Mouse (Mus musculus): ENCODE results near the gene Nfe2l1. TPM values are rescaled to one million over a fixed set of nuclear protein-coding genes. Genes with fewer than 3 reads are reported as not detected.

Nfe2l1 gene
- total and polyA plus RNA-seq, 3 experiments, result 37.5 to 66.5 (median 47.0) TPM

- 0 out of 2 replicates have a peak, but pooled peaks have one; percentile 11 for TF ChIP-seq ZNF384 (IDR thresholded peaks at IDR 0.05; ENCODE audit: low read depth, low read length)
These were observed 37.4 kb upstream of the Nfe2l1 start (continued) for GRCm38 (mm10) chr11:96867149-96867548.

- peak; percentile 89 for DNase-seq (ENCODE audit: low read depth, low spot score)
- H3K27me3 ChIP-seq (ENCODE audit: control insufficient read depth in 1 of 2, insufficient read depth in 2 of 2, low read length in 2 of 2), result no peaks in the 10 kb centered on the region
- no peaks in the 10 kb centered on the region for H3K79me2 ChIP-seq (ENCODE audit: control insufficient read depth, insufficient read depth, low read length, poor library complexity)
- H3K36me3 ChIP-seq (ENCODE audit: control insufficient read depth in 1 of 2, insufficient read depth in 2 of 2, low read length in 2 of 2), result no peaks in the 10 kb centered on the region
- peaks cover 0 to 10% of the 10 kb centered on the region in 2 experiments; a peak in 1 of 4 replicates for H3K4me1 ChIP-seq (ENCODE audit: control insufficient read depth in 1 of 2, insufficient read depth in 2 of 2, low read length in 2 of 2)
- TF ChIP-seq POLR2AphosphoS5 (IDR thresholded peaks at IDR 0.05; ENCODE audit: borderline replicate concordance, low read depth, low read length) (no peak), RCOR1 (IDR thresholded peaks at IDR 0.05; ENCODE audit: low read depth, low read length) (no peak), USF1 (IDR thresholded peaks at IDR 0.05; ENCODE audit: low read depth, low read length) (0 out of 2 replicates have a peak, but pooled peaks have one; percentile 24), MYC (IDR thresholded peaks at IDR 0.05; ENCODE audit: low read depth, low read length) (no peak), NELFE (IDR thresholded peaks at IDR 0.05; ENCODE audit: low read depth, low read length) (no peak), EP300 (IDR thresholded peaks at IDR 0.05; ENCODE audit: low read depth in 1 of 2, low read length in 2 of 2) (no peak), GATA1 (IDR thresholded peaks at IDR 0.05; ENCODE audit: low read depth, low read length) (no peak), TAL1 (IDR thresholded peaks at IDR 0.05; ENCODE audit: low read length) (no peak), ZNF384 (IDR thresholded peaks at IDR 0.05; ENCODE audit: low read depth, low read length) (no peak), SMC3 (IDR thresholded peaks at IDR 0.05; ENCODE audit: low read depth, low read length) (no peak), ZMIZ1 (IDR thresholded peaks at IDR 0.05; ENCODE audit: low read depth, low read length) (no peak), BHLHE40 (IDR thresholded peaks at IDR 0.05; ENCODE audit: borderline replicate concordance, low read depth, low read length) (peak; percentile 29; the same call in 1 of the 2 replicates)
- no peak overlapping the region for H3K27ac ChIP-seq (ENCODE audit: control insufficient read depth, low read depth, low read length)
- no peaks in the 10 kb centered on the region for H3K9me3 ChIP-seq (replicated peaks; ENCODE audit: insufficient read depth, low read length)
- no peak overlapping the region for H3K4me3 ChIP-seq (ENCODE audit: control insufficient read depth in 1 of 2, insufficient read depth in 1 of 2, low read depth in 2 of 2, low read length in 2 of 2)
- H3K9ac ChIP-seq (ENCODE audit: control insufficient read depth, low read depth, low read length, poor library complexity, severe bottlenecking), result peak overlapping the region; percentile 24; the same call in 1 of the 2 replicates
These were observed 33.6 kb upstream of the Nfe2l1 start for GRCm38 (mm10) chr11:96863206-96863995.

GRCm38 (mm10) chr11:96862534-96862933 lies 32.8 kb upstream of the Nfe2l1 start:
- no peak for DNase-seq (ENCODE audit: low read depth, low spot score)
- peaks cover 0 to 10% of the 10 kb centered on the region in 2 experiments; a peak in 1 of 4 replicates for H3K4me1 ChIP-seq (ENCODE audit: control insufficient read depth in 1 of 2, insufficient read depth in 2 of 2, low read length in 2 of 2)
- no peaks in the 10 kb centered on the region for H3K79me2 ChIP-seq (ENCODE audit: control insufficient read depth, insufficient read depth, low read length, poor library complexity)
- no peak overlapping the region for H3K27ac ChIP-seq (ENCODE audit: control insufficient read depth, low read depth, low read length)
- no peaks in the 10 kb centered on the region for H3K36me3 ChIP-seq (ENCODE audit: control insufficient read depth in 1 of 2, insufficient read depth in 2 of 2, low read length in 2 of 2)
- H3K27me3 ChIP-seq (ENCODE audit: control insufficient read depth in 1 of 2, insufficient read depth in 2 of 2, low read length in 2 of 2), result no peaks in the 10 kb centered on the region; a peak in 1 of 4 replicates
- no peak for TF ChIP-seq CHD1 (IDR thresholded peaks at IDR 0.05; ENCODE audit: low read depth, low read length)
- TF ChIP-seq ETS1 (IDR thresholded peaks at IDR 0.05; ENCODE audit: low read depth, low read length), result no peak
- no peak for TF ChIP-seq HCFC1 (IDR thresholded peaks at IDR 0.05; ENCODE audit: low read depth, low read length)
- TF ChIP-seq POLR2AphosphoS5 (IDR thresholded peaks at IDR 0.05; ENCODE audit: borderline replicate concordance, low read depth, low read length), result no peak
- no peak for TF ChIP-seq TCF12 (IDR thresholded peaks at IDR 0.05; ENCODE audit: low read depth, low read length)
- TF ChIP-seq ZC3H11A (IDR thresholded peaks at IDR 0.05; ENCODE audit: low read depth, low read length), result no peak
- no peak for TF ChIP-seq ELF1 (IDR thresholded peaks at IDR 0.05; ENCODE audit: low read depth, low read length)
- no peak for TF ChIP-seq UBTF (IDR thresholded peaks at IDR 0.05; ENCODE audit: borderline replicate concordance, insufficient read depth, low read depth, low read length)
- TF ChIP-seq RAD21 (IDR thresholded peaks at IDR 0.05; ENCODE audit: low read depth, low read length), result no peak
- TF ChIP-seq GABPA (IDR thresholded peaks at IDR 0.05; ENCODE audit: low read depth, low read length), result no peak
- TF ChIP-seq CHD2 (IDR thresholded peaks at IDR 0.05; ENCODE audit: low read length), result no peak
- TF ChIP-seq MAX (IDR thresholded peaks at IDR 0.05; ENCODE audit: low read length), result no peak
- no peak for TF ChIP-seq TBP (IDR thresholded peaks at IDR 0.05; ENCODE audit: low read depth, low read length)
- no peak for TF ChIP-seq GATA1 (IDR thresholded peaks at IDR 0.05; ENCODE audit: low read depth, low read length)
- no peak for TF ChIP-seq NRF1 (IDR thresholded peaks at IDR 0.05; ENCODE audit: insufficient read depth, low read depth, low read length, poor library complexity, severe bottlenecking)
- H3K9me3 ChIP-seq (replicated peaks; ENCODE audit: insufficient read depth, low read length), result no peaks in the 10 kb centered on the region
- H3K4me3 ChIP-seq (ENCODE audit: control insufficient read depth in 1 of 2, insufficient read depth in 1 of 2, low read depth in 2 of 2, low read length in 2 of 2), result peak overlapping the region; percentile 45 to 49; a peak in 3 of 4 replicates
- H3K9ac ChIP-seq (ENCODE audit: control insufficient read depth, low read depth, low read length, poor library complexity, severe bottlenecking), result no peak overlapping the region; the same call in 1 of the 2 replicates

All from MEL (cell line).